Mouse (Mus musculus) cortical plate, adult 2 months (tissue): ENCODE measurements around the gene Tbxas1.

Source experiments
- CTCF ChIP-seq: fragments of 200-500 bp; IDR thresholded peaks from 2 replicates; pipeline ENCODE4 v1.5.1; 2011; ENCODE audit warnings: mild to moderate bottlenecking, control low read depth, low read length; ENCODE audit not compliant: insufficient read depth; ENCODE audit errors: extremely low read depth
- POLR2A ChIP-seq: fragments of 200-500 bp; IDR thresholded peaks from 2 replicates; pipeline ENCODE4 v1.6.1; 2011; ENCODE audit warnings: mild to moderate bottlenecking, low read length, control low read depth; ENCODE audit not compliant: insufficient read depth; ENCODE audit errors: extremely low read depth

DNA sequence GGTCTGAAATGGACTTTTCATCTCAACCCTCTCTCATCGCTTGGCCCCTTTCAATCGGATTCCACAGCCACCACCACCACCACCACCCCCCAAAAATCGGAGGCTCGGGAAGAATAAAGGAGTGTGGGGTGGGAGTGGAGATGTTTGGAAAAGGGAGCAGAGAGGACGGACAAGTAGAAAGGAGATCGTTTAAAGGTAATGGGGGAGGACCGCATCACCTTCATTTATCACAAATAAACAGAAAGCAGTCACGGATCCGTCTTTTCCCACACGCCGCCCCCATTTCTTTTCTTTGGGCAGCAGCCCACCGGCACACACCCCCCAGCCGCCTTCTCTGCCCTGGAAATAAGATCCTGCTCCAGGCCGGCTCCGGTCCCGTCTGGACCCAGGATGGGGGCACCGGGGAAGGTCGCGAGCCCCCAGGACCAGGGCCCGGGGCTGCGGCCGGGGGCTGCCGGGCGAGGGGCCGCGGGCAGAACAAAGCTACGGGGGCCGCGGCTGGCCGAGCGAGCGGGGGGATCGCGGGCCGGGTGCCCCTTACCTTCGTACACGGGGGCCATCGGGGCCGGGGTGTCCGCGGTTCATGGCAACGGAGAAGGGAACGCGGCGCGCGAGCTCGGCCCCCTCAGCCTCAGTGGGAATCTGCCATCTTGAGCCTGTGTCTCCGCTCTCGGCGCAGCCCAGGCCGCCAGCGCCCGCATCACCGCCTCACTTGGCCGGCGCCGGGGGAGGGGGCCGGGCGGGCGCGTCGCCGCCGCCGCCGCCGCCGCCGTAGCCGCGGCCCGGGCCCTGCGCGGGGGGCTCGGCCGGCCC lies at the start of gene Tbxas1:
- TF ChIP-seq POLR2A (no peak), CTCF (no peak)
